Mouse (Mus musculus): ENCODE results near the gene Dlx4. TPM values are rescaled to one million over a fixed set of nuclear protein-coding genes. Genes with fewer than 3 reads are reported as not detected.

Dlx4 gene
- total RNA-seq (2023): not detected

DNA sequence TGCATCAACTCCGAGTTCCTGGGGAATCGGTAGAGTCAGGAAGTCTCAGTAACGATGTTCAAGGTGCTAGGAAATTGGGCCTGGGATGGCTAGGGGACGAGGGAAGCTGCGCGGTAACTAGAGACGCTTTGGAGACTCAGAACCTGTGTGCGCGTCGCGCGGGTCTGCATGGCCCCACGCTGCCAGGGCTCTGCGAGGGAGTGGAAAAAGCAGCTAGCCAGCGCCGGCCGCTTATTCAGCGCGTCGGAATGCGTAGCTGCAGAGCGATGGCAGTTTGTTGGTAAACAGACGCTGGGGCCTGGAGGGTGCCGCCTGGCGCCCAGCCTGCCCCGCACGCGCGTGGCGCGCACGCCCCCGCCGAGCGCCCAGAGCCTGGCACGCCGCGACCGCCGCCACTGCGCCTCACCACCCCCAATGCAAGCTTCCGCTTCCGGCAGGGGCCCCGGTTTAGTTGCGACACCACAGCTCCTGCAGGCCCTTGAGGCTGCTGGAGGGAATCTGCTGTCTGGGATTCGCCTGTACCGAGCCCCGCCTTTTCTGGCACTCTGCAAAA lies at the start of gene Dlx4:
TSS of gene Dlx4 (minus strand) at position 413 of the 553 bp plus-strand sequence.

DNA sequence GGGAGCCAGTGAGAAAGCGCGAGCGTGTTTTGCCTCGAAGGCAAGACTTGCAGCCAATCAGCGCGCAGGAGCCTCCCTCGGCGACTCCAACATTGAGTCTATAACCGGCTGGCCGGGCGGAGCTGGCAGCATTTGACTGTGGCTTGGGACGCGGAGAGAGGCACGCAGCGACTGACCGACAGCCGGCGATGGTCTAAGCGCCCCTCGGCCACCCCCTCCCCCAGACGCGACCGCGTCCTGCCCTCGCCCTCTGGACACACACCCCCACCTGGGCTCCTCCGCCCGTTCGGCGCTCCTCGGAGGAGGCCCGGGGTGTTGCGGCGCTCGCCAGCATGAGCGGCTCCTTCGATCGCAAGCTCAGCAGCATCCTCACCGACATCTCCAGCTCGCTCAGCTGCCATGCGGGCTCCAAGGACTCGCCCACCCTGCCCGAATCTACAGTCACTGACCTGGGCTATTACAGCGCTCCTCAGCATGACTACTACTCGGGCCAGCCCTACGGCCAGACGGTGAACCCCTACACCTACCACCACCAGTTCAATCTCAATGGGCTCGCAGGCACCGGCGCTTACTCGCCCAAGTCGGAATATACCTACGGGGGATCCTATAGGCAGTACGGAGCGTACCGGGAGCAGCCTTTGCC lies 26.0 kb downstream of the Dlx4 start, which contains the start of gene Dlx3:
TSS of gene Dlx3 (plus strand) at position 130 of the 643 bp plus-strand sequence.

Other genes with a start within 250 kb of the Dlx4 start
- 100 to 1,000 TPM in 1 of 2 experiments, 10 to 100 TPM in 1; 55.0 to 105 TPM for gene Col1a1, start 210.0 kb downstream of the Dlx4 start, total RNA-seq (2023)
- gene Hils1, start 178.7 kb downstream of the Dlx4 start, total RNA-seq (2023): not detected
- gene Sgca, start 169.9 kb downstream of the Dlx4 start, total RNA-seq (2023): not detected
- 100 to 1,000 TPM; 112 to 115 TPM for gene Ppp1r9b, start 155.2 kb downstream of the Dlx4 start, total RNA-seq (2023)
- 1 to 10 TPM; 2.1 to 6.5 TPM for gene Samd14, start 136.4 kb downstream of the Dlx4 start, total RNA-seq (2023)
- gene Pdk2, start 104.9 kb downstream of the Dlx4 start, total RNA-seq (2023): 1 to 10 TPM; 4.1 to 4.9 TPM
- not detected for gene Itga3, start 69.5 kb downstream of the Dlx4 start, total RNA-seq (2023)
- gene Dlx3, start 26.1 kb downstream of the Dlx4 start, total RNA-seq (2023): under 1 TPM in 1 of 2 experiments, not detected in 1; 0.18 TPM
- under 1 TPM in 1 of 2 experiments, not detected in 1; 0.31 TPM for gene Tac4, start 115.3 kb upstream of the Dlx4 start, total RNA-seq (2023)
- gene Kat7, start 164.0 kb upstream of the Dlx4 start, total RNA-seq (2023): 10 to 100 TPM; 82.3 to 93.7 TPM
- 10 to 100 TPM; 76.0 to 95.2 TPM for gene Fam117a, start 190.8 kb upstream of the Dlx4 start, total RNA-seq (2023)
- 10 to 100 TPM; 30.2 to 39.7 TPM for gene Slc35b1, start 238.4 kb upstream of the Dlx4 start, total RNA-seq (2023)

Data from neutrophil, adult 59 days (primary cell).